Mouse (Mus musculus) cortical plate, adult 2 months (tissue): ENCODE measurements at regions not wholly inside any gene's neighbourhood (a gene's known extent, or its start where the extent isn't known, plus 50 kb on each side); places are given as distances from the start of the nearest gene placed in this dataset.

Source experiments
- CTCF ChIP-seq: fragments of 200-500 bp; IDR thresholded peaks from 2 replicates; pipeline ENCODE4 v1.5.1; 2011; ENCODE audit warnings: mild to moderate bottlenecking, control low read depth, low read length; ENCODE audit not compliant: insufficient read depth; ENCODE audit errors: extremely low read depth
- POLR2A ChIP-seq: fragments of 200-500 bp; IDR thresholded peaks from 2 replicates; pipeline ENCODE4 v1.6.1; 2011; ENCODE audit warnings: mild to moderate bottlenecking, low read length, control low read depth; ENCODE audit not compliant: insufficient read depth; ENCODE audit errors: extremely low read depth

- no peak for TF ChIP-seq CTCF
- TF ChIP-seq POLR2A = no peak
Observed at GRCm38 (mm10) chr6:6291781-6292180, 74.8 kb upstream of the Slc25a13 start.
